Mouse (Mus musculus): ENCODE results near the gene Gba2.

DNA sequence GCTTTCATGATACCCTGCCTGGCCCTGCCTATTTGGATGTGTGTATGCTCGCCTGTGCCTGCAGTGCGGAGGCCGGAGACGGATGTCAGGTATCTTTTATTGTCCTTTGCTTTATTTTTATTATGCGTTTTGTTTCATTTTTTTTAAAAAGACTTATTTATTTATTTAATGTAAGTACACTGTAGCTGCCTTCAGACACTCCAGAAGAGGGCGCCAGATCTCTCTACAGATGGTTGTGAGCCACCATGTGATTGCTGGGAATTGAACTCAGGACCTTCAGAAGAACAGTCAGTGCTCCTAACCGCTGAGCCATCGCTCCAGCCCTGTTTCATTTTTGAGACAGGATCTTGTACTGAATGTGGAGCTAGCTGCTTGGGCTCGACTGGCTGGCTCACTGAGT, 50.2 kb downstream of the Gba2 start:
- TF ChIP-seq CTCF (IDR thresholded peaks at IDR 0.05; ENCODE audit: low read depth) (peak; percentile 50), EP300 (optimal IDR thresholded peaks at IDR 0.05) (no peak)

All from stomach, postnatal 0 days (tissue).